Mouse (Mus musculus) heart, embryonic 12.5 days (tissue): ENCODE results near the gene Pbsn. TPM values are rescaled to one million over a fixed set of nuclear protein-coding genes. Genes with fewer than 3 reads are reported as not detected.
A peak's percentile ranks its signal among the peaks of the same experiment; 100 is the strongest.
"Not testable (repeated sequence)": the region's sequence is repeated elsewhere in the genome, so short reads cannot be mapped to it uniquely, and the experiment has no call there.

Source experiments
- ATAC-seq: fragments of 200-750 bp; cut with Nextera tagmentation; 2 replicates; pipeline ENCODE4 v1.8.0; 2017; ENCODE audit warnings: moderate TSS enrichment, moderate library complexity; ENCODE audit not compliant: insufficient number of reproducible peaks, low FRiP score
- H3K27ac ChIP-seq: fragments of 300-500 bp; sonication (generic); 2 replicates; pipeline ENCODE4 v1.5.1; 2016; ENCODE audit warnings: mild to moderate bottlenecking, moderate library complexity; ENCODE audit not compliant: poor library complexity, severe bottlenecking
- H3K27me3 ChIP-seq: fragments of 300-500 bp; sonication (generic); replicated peaks from 2 replicates; pipeline ENCODE4 v1.6.1; 2016; ENCODE audit warnings: mild to moderate bottlenecking, moderate library complexity
- H3K36me3 ChIP-seq: fragments of 300-500 bp; sonication (generic); 2 replicates; pipeline ENCODE4 v1.6.1; 2016; ENCODE audit warnings: mild to moderate bottlenecking, moderate library complexity
- H3K4me1 ChIP-seq: fragments of 300-500 bp; sonication (generic); replicated peaks from 2 replicates; pipeline ENCODE4 v1.6.1; 2016; ENCODE audit warnings: mild to moderate bottlenecking
- H3K4me2 ChIP-seq: fragments of 300-500 bp; sonication (generic); 2 replicates; pipeline ENCODE4 v1.6.1; 2016; ENCODE audit warnings: mild to moderate bottlenecking, moderate library complexity
- H3K4me3 ChIP-seq: fragments of 300-500 bp; sonication (generic); 2 replicates; pipeline ENCODE4 v1.5.1; 2016; ENCODE audit warnings: mild to moderate bottlenecking
- H3K9ac ChIP-seq: fragments of 300-500 bp; sonication (generic); 2 replicates; pipeline ENCODE4 v1.6.1; 2016; ENCODE audit warnings: mild to moderate bottlenecking, moderate library complexity
- H3K9me3 ChIP-seq: fragments of 300-500 bp; sonication (generic); replicated peaks from 2 replicates; pipeline ENCODE4 v1.6.1; 2016; ENCODE audit warnings: mild to moderate bottlenecking, moderate library complexity
- WGBS: fragments of 180-500 bp; shearing (Covaris S2); methylation state at CpG from one replicate; pipeline ENCODE4 v1.1.7; 2016; 5-methylcytosine and 5-hydroxymethylcytosine counted together
- polyA plus RNA-seq: library from polyadenylated mRNA; unstranded; fragments of >200 nt; fragmentation: Nextera tagmentation; extraction: Ambion mirVana; gene quantifications from 2 replicates; pipeline ENCODE4 v1.2.1, GENCODE M21; 2016

Gene Pbsn
- polyA plus RNA-seq: not detected in 2 replicates

GRCm38 (mm10) chrX:77853523-77853922, at the start of gene Pbsn:
Pbsn (minus strand) TSS chrX:77853623.
- Histone ChIP-seq H3K4me3 (no peak within 1 kb of the TSS), H3K4me2 (no peak within 1 kb of the TSS), H3K27ac (no peak within 1 kb of the TSS), H3K36me3 (no peaks in the 10 kb centered on the region), H3K9ac (no peak within 1 kb of the TSS), H3K9me3 (0 out of 2 replicates have a peak, but pooled peaks cover 2% of the 10 kb centered on the region), H3K4me1 (no peaks in the 10 kb centered on the region), H3K27me3 (no peaks in the 10 kb centered on the region)
- WGBS: 70% methylated on average over 1 of the region's 1 CpGs
- no peak for ATAC-seq

DNA sequence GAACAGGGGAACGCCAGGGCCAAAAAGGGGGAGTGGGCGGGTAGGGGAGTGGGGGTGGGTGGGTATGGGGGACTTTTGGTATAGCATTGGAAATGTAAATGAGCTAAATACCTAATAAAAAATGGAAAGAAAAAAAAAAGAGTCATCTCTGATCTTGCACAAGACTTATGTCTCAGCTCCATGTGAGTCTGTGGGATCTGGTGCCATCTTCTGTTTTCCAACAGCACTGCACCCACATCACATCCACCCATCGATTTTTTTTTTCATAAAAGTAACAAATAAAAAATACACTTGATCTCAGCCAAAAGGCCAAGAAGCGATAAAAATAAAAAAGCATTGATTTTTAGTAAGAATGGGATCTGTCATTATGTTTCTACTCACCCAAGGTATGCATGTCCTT, 26.6 kb upstream of the Pbsn start:
- H3K4me3 ChIP-seq, H3K4me1 ChIP-seq, H3K4me2 ChIP-seq, ATAC-seq, H3K27ac ChIP-seq, H3K9me3 ChIP-seq, H3K9ac ChIP-seq, H3K36me3 ChIP-seq, H3K27me3 ChIP-seq: not testable (repeated sequence)
- WGBS: 40% methylated on average over 2 of the region's 4 CpGs

GRCm38 (mm10) chrX:77864458-77864857, 11.0 kb upstream of the Pbsn start, which contains the start of gene Gm14744:
Gm14744 (plus strand) TSS chrX:77864758.
- H3K4me3 ChIP-seq, H3K27ac ChIP-seq, H3K27me3 ChIP-seq, H3K9me3 ChIP-seq, H3K36me3 ChIP-seq, ATAC-seq, H3K9ac ChIP-seq, H3K4me2 ChIP-seq, H3K4me1 ChIP-seq: not testable (repeated sequence)
- 76% methylated on average over 2 of the region's 2 CpGs for WGBS

- no peaks in the 10 kb centered on the region for H3K4me1 ChIP-seq
These were observed 41.4 kb downstream of the Pbsn start for GRCm38 (mm10) chrX:77812031-77812430.

DNA sequence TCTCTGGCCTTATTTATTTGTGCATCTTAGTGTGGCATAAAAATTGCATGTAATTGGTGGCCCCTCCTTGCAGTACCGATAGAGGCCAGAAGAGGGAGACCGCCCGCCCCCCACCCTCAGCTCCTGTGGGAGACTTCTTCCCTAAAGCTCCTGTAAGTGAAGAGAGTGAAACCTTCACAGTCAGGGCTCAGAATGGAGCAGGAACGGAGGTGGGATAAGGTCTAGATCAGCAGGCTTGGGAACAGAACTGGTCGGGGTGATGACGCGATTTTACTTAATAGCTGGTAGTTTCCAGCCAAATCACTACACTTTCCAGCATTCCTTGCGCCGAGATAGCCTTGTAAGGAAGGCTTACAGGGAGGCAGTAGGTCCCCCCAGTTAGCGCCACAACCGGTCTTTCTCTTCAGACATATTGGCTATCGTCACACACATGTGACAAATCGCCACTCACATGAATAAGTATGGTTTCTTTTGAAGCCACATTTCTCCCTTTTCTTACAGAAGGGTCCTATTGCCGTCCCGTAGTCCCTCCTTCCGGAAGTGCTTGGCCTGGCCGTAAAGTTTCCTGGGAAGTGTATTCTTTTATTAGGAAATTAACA, 42.7 kb downstream of the Pbsn start:
- no peaks in the 10 kb centered on the region for H3K27me3 ChIP-seq
- no peaks in the 10 kb centered on the region for H3K4me1 ChIP-seq
- H3K36me3 ChIP-seq: no peaks in the 10 kb centered on the region
- ATAC-seq: 0 out of 2 replicates have a peak, but pooled peaks have one; percentile 36
- no peaks in the 10 kb centered on the region for H3K9me3 ChIP-seq
- peak overlapping the region; percentile 48 for H3K4me3 ChIP-seq
- peak overlapping the region; percentile 55 for H3K4me2 ChIP-seq
- peak overlapping the region; percentile 33; the same call in 1 of the 2 replicates for H3K27ac ChIP-seq
- WGBS: 18% methylated on average over 17 of the region's 17 CpGs
- H3K9ac ChIP-seq: no peak overlapping the region

More at GRCm38 (mm10) chrX:77812031-77812430, 41.4 kb downstream of the Pbsn start:
- no peaks in the 10 kb centered on the region for H3K27me3 ChIP-seq
- 57% methylated on average over 6 of the region's 6 CpGs for WGBS
- no peak overlapping the region for H3K4me2 ChIP-seq
- no peak overlapping the region for H3K4me3 ChIP-seq
- H3K36me3 ChIP-seq: no peaks in the 10 kb centered on the region
- no peak for ATAC-seq
- no peak overlapping the region for H3K9ac ChIP-seq
- H3K9me3 ChIP-seq: no peaks in the 10 kb centered on the region
- H3K27ac ChIP-seq: no peak overlapping the region

- no peak for ATAC-seq
- Histone ChIP-seq H3K36me3 (no peaks in the 10 kb centered on the region), H3K9me3 (no peaks in the 10 kb centered on the region), H3K4me2 (no peak overlapping the region), H3K4me3 (no peak overlapping the region), H3K27me3 (no peaks in the 10 kb centered on the region), H3K4me1 (no peaks in the 10 kb centered on the region), H3K9ac (no peak overlapping the region), H3K27ac (no peak overlapping the region)
- 22% methylated on average over 2 of the region's 2 CpGs for WGBS
These were observed 44.8 kb downstream of the Pbsn start for GRCm38 (mm10) chrX:77808602-77809001.

- ATAC-seq: no peak
- H3K27me3 ChIP-seq: no peaks in the 10 kb centered on the region
- no peaks in the 10 kb centered on the region for H3K9me3 ChIP-seq
- no peak overlapping the region for H3K27ac ChIP-seq
- H3K4me1 ChIP-seq: no peaks in the 10 kb centered on the region
- H3K36me3 ChIP-seq: no peaks in the 10 kb centered on the region
- no peak overlapping the region for H3K9ac ChIP-seq
- WGBS: 62% methylated on average over 2 of the region's 2 CpGs
- no peak overlapping the region for H3K4me3 ChIP-seq
- H3K4me2 ChIP-seq: no peak overlapping the region
These were observed 51.1 kb downstream of the Pbsn start for GRCm38 (mm10) chrX:77802293-77802692.

DNA sequence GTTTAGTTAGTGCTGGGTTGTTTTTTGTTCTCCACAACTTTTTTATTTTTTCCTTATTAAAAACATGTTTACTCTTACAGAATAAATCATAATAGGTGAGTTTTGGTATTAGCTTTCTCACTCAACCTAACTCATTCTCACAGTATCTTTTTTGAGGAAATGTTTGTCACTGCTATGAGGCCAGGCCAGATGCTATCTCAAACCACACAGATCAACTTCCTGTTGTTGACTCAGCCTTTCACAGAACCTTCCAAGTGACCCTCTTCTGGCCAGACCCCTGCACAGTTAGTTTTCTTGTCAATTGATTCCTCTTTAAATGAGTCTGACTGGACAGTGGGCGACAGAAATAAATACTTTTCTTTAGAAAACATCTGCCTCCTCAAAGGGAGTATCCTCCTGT, 51.9 kb downstream of the Pbsn start:
- WGBS: 38% methylated on average over 1 of the region's 1 CpGs

DNA sequence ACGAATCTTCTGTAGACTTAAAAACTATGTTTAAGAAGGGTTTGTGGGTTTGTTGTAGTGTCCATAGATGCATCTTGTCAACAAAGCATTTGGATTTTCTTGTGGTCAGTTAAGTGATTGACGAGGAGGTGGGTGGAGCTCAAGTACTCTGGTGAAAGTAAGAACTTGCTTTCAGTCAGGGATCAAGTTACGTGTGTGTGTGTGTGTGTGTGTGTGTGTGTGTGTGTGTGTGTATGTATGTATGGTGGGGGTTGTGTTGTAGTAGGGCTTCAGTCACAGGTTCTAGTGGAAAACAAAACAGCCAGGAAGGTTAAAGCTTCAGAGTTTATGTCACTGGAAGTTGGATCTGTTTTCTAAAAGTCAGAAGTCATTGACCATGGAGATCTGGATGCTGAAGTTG, 53.9 kb downstream of the Pbsn start:
- no peak overlapping the region for H3K4me2 ChIP-seq
- no peak overlapping the region for H3K4me3 ChIP-seq
- no peaks in the 10 kb centered on the region for H3K9me3 ChIP-seq
- 65% methylated on average over 3 of the region's 3 CpGs for WGBS
- no peak for ATAC-seq
- no peak overlapping the region for H3K9ac ChIP-seq
- H3K4me1 ChIP-seq: no peaks in the 10 kb centered on the region
- H3K27me3 ChIP-seq: no peaks in the 10 kb centered on the region
- no peak overlapping the region for H3K27ac ChIP-seq
- H3K36me3 ChIP-seq: no peaks in the 10 kb centered on the region

More for the DNA sequence above, 51.9 kb downstream of the Pbsn start:
- H3K27ac ChIP-seq: no peak overlapping the region
- H3K36me3 ChIP-seq: no peaks in the 10 kb centered on the region
- no peaks in the 10 kb centered on the region for H3K4me1 ChIP-seq
- no peaks in the 10 kb centered on the region for H3K9me3 ChIP-seq
- no peak for ATAC-seq
- no peak overlapping the region for H3K9ac ChIP-seq
- H3K4me2 ChIP-seq: no peak overlapping the region
- H3K27me3 ChIP-seq: no peaks in the 10 kb centered on the region
- no peak overlapping the region for H3K4me3 ChIP-seq

DNA sequence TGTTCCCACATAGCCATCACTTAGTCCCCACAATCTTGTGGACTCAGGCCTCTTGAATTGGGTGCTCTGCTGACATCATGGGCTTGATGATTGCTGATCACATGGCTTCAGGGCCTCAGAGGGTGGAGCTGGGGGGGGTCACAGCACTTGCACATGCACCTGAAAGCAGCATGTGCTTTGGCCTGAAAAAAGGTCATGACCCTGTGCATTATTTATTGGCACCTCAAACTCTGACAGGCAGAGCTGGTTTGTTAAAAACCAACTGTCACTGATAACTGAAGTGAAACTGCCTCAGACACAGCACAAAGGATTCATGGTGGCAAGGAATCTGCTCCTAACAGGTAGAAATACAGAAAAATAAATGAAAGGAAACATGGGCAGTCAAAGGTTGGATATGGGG, 55.6 kb downstream of the Pbsn start:
- Histone ChIP-seq H3K36me3 (no peaks in the 10 kb centered on the region), H3K4me3 (no peak overlapping the region), H3K9me3 (no peaks in the 10 kb centered on the region), H3K27ac (no peak overlapping the region), H3K4me1 (peaks cover 4% of the 10 kb centered on the region; the same call in 1 of the 2 replicates), H3K4me2 (no peak overlapping the region), H3K9ac (no peak overlapping the region), H3K27me3 (no peaks in the 10 kb centered on the region)
- ATAC-seq: no peak

- H3K4me3 ChIP-seq: no peak overlapping the region
- H3K9ac ChIP-seq: no peak overlapping the region
- peaks cover 4% of the 10 kb centered on the region; the same call in 1 of the 2 replicates for H3K4me1 ChIP-seq
- ATAC-seq: no peak
- H3K9me3 ChIP-seq: no peaks in the 10 kb centered on the region
- H3K27me3 ChIP-seq: no peaks in the 10 kb centered on the region
- H3K4me2 ChIP-seq: peak overlapping the region; percentile 75; the same call in 1 of the 2 replicates
- H3K36me3 ChIP-seq: no peaks in the 10 kb centered on the region
- WGBS: 63% methylated on average over 1 of the region's 1 CpGs
- H3K27ac ChIP-seq: no peak overlapping the region
These were observed 56.5 kb downstream of the Pbsn start for GRCm38 (mm10) chrX:77796916-77797315.
